Mouse (Mus musculus) neural tube, embryonic 15.5 days (tissue): Measurements from ENCODE around the gene Rpl4. TPM values are rescaled to one million over a fixed set of nuclear protein-coding genes. Genes with fewer than 3 reads are reported as not detected.
"Not testable (repeated sequence)": the region's sequence is repeated elsewhere in the genome, so short reads cannot be mapped to it uniquely, and the experiment has no call there.

ENCODE experiments used
- ATAC-seq: fragments of 200-750 bp; cut with Nextera tagmentation; 2 replicates; pipeline ENCODE4 v1.8.0; 2017; ENCODE audit warnings: mild to moderate bottlenecking, moderate TSS enrichment, moderate library complexity; ENCODE audit not compliant: low FRiP score
- H3K27ac ChIP-seq: fragments of 300-500 bp; sonication (generic); replicated peaks from 2 replicates; pipeline ENCODE4 v1.5.1; 2015; ENCODE audit warnings: mild to moderate bottlenecking, inconsistent platforms
- H3K27me3 ChIP-seq: fragments of 300-500 bp; sonication (generic); replicated peaks from 2 replicates; pipeline ENCODE4 v1.6.1; 2015; ENCODE audit warnings: inconsistent platforms
- H3K36me3 ChIP-seq: fragments of 300-500 bp; sonication (generic); 2 replicates; pipeline ENCODE4 v1.6.1; 2015; ENCODE audit warnings: inconsistent platforms
- H3K4me1 ChIP-seq: fragments of 300-500 bp; sonication (generic); 2 replicates; pipeline ENCODE4 v1.6.1; 2015; ENCODE audit warnings: inconsistent platforms
- H3K4me2 ChIP-seq: fragments of 300-500 bp; sonication (generic); 2 replicates; pipeline ENCODE4 v1.6.1; 2015; ENCODE audit warnings: inconsistent platforms, mild to moderate bottlenecking, moderate library complexity
- H3K4me3 ChIP-seq: fragments of 300-500 bp; sonication (generic); replicated peaks from 2 replicates; pipeline ENCODE4 v1.5.1; 2015; ENCODE audit warnings: mild to moderate bottlenecking, inconsistent platforms
- H3K9ac ChIP-seq: fragments of 300-500 bp; sonication (generic); replicated peaks from 2 replicates; pipeline ENCODE4 v1.6.1; 2015; ENCODE audit warnings: mild to moderate bottlenecking, inconsistent platforms
- H3K9me3 ChIP-seq: fragments of 300-500 bp; sonication (generic); replicated peaks from 2 replicates; pipeline ENCODE4 v1.6.1; 2016; ENCODE audit warnings: inconsistent platforms
- WGBS: fragments of 180-500 bp; shearing (Covaris S2); methylation state at CpG from one replicate; pipeline ENCODE4 v1.1.7; 2015; ENCODE audit warnings: mixed read lengths; 5-methylcytosine and 5-hydroxymethylcytosine counted together
- polyA plus RNA-seq: library from polyadenylated mRNA; unstranded; fragments of >200 nt; fragmentation: Nextera tagmentation; extraction: Ambion mirVana; gene quantifications from 2 replicates; pipeline ENCODE4 v1.2.1, GENCODE M21; 2015

Gene Rpl4
- 564 and 746 TPM in 2 replicates for polyA plus RNA-seq

- Histone ChIP-seq H3K9ac (peak within 1 kb of the TSS; percentile 94), H3K4me1 (peaks cover 23% of the 10 kb centered on the region), H3K4me2 (peak within 1 kb of the TSS; percentile 91), H3K27me3 (no peaks in the 10 kb centered on the region), H3K27ac (peak within 1 kb of the TSS; percentile 92), H3K36me3 (peaks cover 34% of the 10 kb centered on the region), H3K9me3 (no peaks in the 10 kb centered on the region), H3K4me3 (peak within 1 kb of the TSS; percentile 98)
- WGBS, result under 1% methylated on average over 42 of the region's 42 CpGs
- ATAC-seq, result peak; percentile 90
Measured at GRCm38 (mm10) chr9:64172816-64173665, at the start of gene Rpl4, which contains the start of gene Zwilch. Gene Rpl4, plus strand, starts transcription at chr9:64173375. Gene Zwilch, minus strand, starts transcription at chr9:64173104.

GRCm38 (mm10) chr9:64124846-64125245 lies 48.3 kb upstream of the Rpl4 start:
- H3K4me2 ChIP-seq, H3K9me3 ChIP-seq: not testable (repeated sequence)
- WGBS, result 64% methylated on average over 3 of the region's 3 CpGs

GRCm38 (mm10) chr9:64125307-64125706 lies 47.9 kb upstream of the Rpl4 start:
- WGBS, result 84% methylated on average over 3 of the region's 3 CpGs
- no peak for ATAC-seq
- H3K27ac ChIP-seq, result no peak overlapping the region

More at GRCm38 (mm10) chr9:64124846-64125245, 48.3 kb upstream of the Rpl4 start:
- not testable (repeated sequence) for ATAC-seq, H3K9ac ChIP-seq, H3K36me3 ChIP-seq, H3K27ac ChIP-seq, H3K4me3 ChIP-seq, H3K4me1 ChIP-seq, H3K27me3 ChIP-seq

GRCm38 (mm10) chr9:64126121-64126520 lies 47.1 kb upstream of the Rpl4 start:
- ATAC-seq, result no peak
- no peaks in the 10 kb centered on the region for H3K36me3 ChIP-seq
- H3K27me3 ChIP-seq, result no peaks in the 10 kb centered on the region
- WGBS, result 71% methylated on average over 12 of the region's 12 CpGs
- H3K4me1 ChIP-seq, result no peaks in the 10 kb centered on the region
- no peak overlapping the region for H3K9ac ChIP-seq
- no peak overlapping the region for H3K4me2 ChIP-seq
- no peak overlapping the region for H3K27ac ChIP-seq
- H3K9me3 ChIP-seq, result no peaks in the 10 kb centered on the region
- H3K4me3 ChIP-seq, result no peak overlapping the region

More at GRCm38 (mm10) chr9:64125307-64125706, 47.9 kb upstream of the Rpl4 start:
- H3K9ac ChIP-seq, result no peak overlapping the region
- no peak overlapping the region for H3K4me3 ChIP-seq
- H3K4me1 ChIP-seq, result no peaks in the 10 kb centered on the region
- no peaks in the 10 kb centered on the region for H3K9me3 ChIP-seq
- no peak overlapping the region for H3K4me2 ChIP-seq
- no peaks in the 10 kb centered on the region for H3K36me3 ChIP-seq
- no peaks in the 10 kb centered on the region for H3K27me3 ChIP-seq

GRCm38 (mm10) chr9:64131623-64132022 lies 41.6 kb upstream of the Rpl4 start:
- Histone ChIP-seq H3K4me3 (no peak overlapping the region), H3K9ac (no peak overlapping the region), H3K9me3 (no peaks in the 10 kb centered on the region), H3K27me3 (no peaks in the 10 kb centered on the region), H3K4me1 (no peaks in the 10 kb centered on the region), H3K4me2 (no peak overlapping the region), H3K36me3 (no peaks in the 10 kb centered on the region), H3K27ac (no peak overlapping the region)
- WGBS, result 86% methylated on average over 6 of the region's 6 CpGs
- ATAC-seq, result no peak

- not testable (repeated sequence) for H3K27me3 ChIP-seq, H3K4me1 ChIP-seq, H3K36me3 ChIP-seq, H3K4me2 ChIP-seq, H3K9me3 ChIP-seq, ATAC-seq, H3K27ac ChIP-seq, H3K4me3 ChIP-seq, H3K9ac ChIP-seq
- WGBS, result 7% methylated on average over 6 of the region's 6 CpGs
Measured at GRCm38 (mm10) chr9:64138896-64139295, 34.3 kb upstream of the Rpl4 start.

GRCm38 (mm10) chr9:64139879-64140278 lies 33.3 kb upstream of the Rpl4 start:
- Histone ChIP-seq H3K4me2 (no peak overlapping the region), H3K9ac (no peak overlapping the region), H3K27ac (no peak overlapping the region), H3K4me1 (no peaks in the 10 kb centered on the region), H3K9me3 (no peaks in the 10 kb centered on the region), H3K4me3 (no peak overlapping the region), H3K36me3 (no peaks in the 10 kb centered on the region), H3K27me3 (no peaks in the 10 kb centered on the region)
- ATAC-seq, result no peak
- WGBS, result 92% methylated on average over 9 of the region's 9 CpGs

GRCm38 (mm10) chr9:64156641-64157040 lies 16.5 kb upstream of the Rpl4 start:
- Histone ChIP-seq H3K27me3 (no peaks in the 10 kb centered on the region), H3K36me3 (no peaks in the 10 kb centered on the region), H3K27ac (no peak overlapping the region), H3K9me3 (no peaks in the 10 kb centered on the region), H3K4me1 (no peaks in the 10 kb centered on the region), H3K4me2 (no peak overlapping the region), H3K9ac (no peak overlapping the region), H3K4me3 (no peak overlapping the region)
- no peak for ATAC-seq
- WGBS, result 91% methylated on average over 1 of the region's 1 CpGs

GRCm38 (mm10) chr9:64160471-64160870 lies 12.7 kb upstream of the Rpl4 start:
- Histone ChIP-seq H3K27ac (no peak overlapping the region), H3K4me2 (no peak overlapping the region), H3K9me3 (no peaks in the 10 kb centered on the region), H3K4me1 (no peaks in the 10 kb centered on the region), H3K27me3 (no peaks in the 10 kb centered on the region), H3K4me3 (no peak overlapping the region), H3K36me3 (no peaks in the 10 kb centered on the region), H3K9ac (no peak overlapping the region)
- no peak for ATAC-seq
- 94% methylated on average over 5 of the region's 5 CpGs for WGBS

- H3K27me3 ChIP-seq, ATAC-seq, H3K4me3 ChIP-seq, H3K9me3 ChIP-seq, H3K9ac ChIP-seq, H3K4me2 ChIP-seq, H3K27ac ChIP-seq, H3K36me3 ChIP-seq: not testable (repeated sequence)
- peaks cover 19% of the 10 kb centered on the region for H3K4me1 ChIP-seq
- WGBS, result 98% methylated on average over 3 of the region's 3 CpGs
Measured at GRCm38 (mm10) chr9:64169967-64170366, 3.2 kb upstream of the Rpl4 start.

- Histone ChIP-seq H3K4me1 (peaks cover 23% of the 10 kb centered on the region), H3K9me3 (no peaks in the 10 kb centered on the region), H3K36me3 (peaks cover 26% of the 10 kb centered on the region), H3K27me3 (no peaks in the 10 kb centered on the region), H3K4me3 (peak overlapping the region; percentile 98), H3K9ac (peak overlapping the region; percentile 94), H3K27ac (peak overlapping the region; percentile 92), H3K4me2 (peak overlapping the region; percentile 91)
- 2% methylated on average over 18 of the region's 18 CpGs for WGBS
- ATAC-seq, result peak; percentile 33
Measured at GRCm38 (mm10) chr9:64172145-64172815, 895 bp upstream of the Rpl4 start.
